ENCODE assay signal across 20 mouse cellular contexts in the genomic region with DNA sequence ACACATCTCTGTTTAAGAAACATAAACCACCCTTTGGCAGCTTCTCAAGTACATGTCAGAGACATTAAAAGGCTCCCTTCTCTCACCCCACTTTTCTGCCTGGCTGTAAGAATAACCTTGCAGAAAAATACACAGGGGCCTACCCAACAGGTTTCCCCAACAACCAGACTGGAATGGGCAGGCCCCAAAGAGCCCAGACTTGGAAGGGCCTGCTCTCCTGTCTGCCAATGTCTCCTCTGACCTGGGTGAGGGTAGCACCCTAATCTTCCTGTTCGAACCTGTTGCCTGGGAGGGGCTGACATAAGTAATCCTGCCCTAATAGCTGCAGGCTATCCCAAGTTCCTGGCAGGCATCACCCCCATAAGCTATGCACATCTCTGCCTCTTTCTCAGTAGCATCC.
"Had no signal": no experiment of that assay in that cellular context is flagged by ENCODE, and none has a peak within 500 bp of the region (broad histone marks: within the 10 kb centered on the region; RNA-seq: fewer than 3 reads in every experiment).

No protein-coding gene starts in this region.

- H3K27me3 ChIP-seq: lung, embryonic 15.5 days; neural tube, embryonic 12.5 days; neural tube, embryonic 15.5 days had no signal

- DNase-seq: kidney, adult 2 months; kidney, postnatal 25 days; layer of hippocampus, adult 9-11 months; liver, postnatal 0 days; lung, postnatal 14 days; lung, postnatal 4 days; midbrain, embryonic 14.5 days; right cerebral cortex, adult 18-20 months; right cerebral cortex, postnatal 25 days; thymus, adult 18-20 months; thymus, postnatal 36 days had no signal

- H3K9ac ChIP-seq: liver, embryonic 14.5 days; liver, postnatal 0 days; lung, embryonic 15.5 days; neural tube, embryonic 12.5 days; neural tube, embryonic 15.5 days had no signal

- H3K9me3 ChIP-seq: lung, embryonic 15.5 days; neural tube, embryonic 12.5 days; neural tube, embryonic 15.5 days had no signal

- ATAC-seq: intestine, postnatal 0 days; liver, postnatal 0 days had no signal

- H3K36me3 ChIP-seq: lung, embryonic 15.5 days; neural tube, embryonic 12.5 days; neural tube, embryonic 15.5 days had no signal

- H3K4me3 ChIP-seq: layer of hippocampus, adult 2 months; lung, embryonic 15.5 days; neural tube, embryonic 12.5 days; neural tube, embryonic 15.5 days had no signal

- H3K4me1 ChIP-seq: lung, embryonic 15.5 days; neural tube, embryonic 12.5 days; neural tube, embryonic 15.5 days had no signal

- H3K4me2 ChIP-seq: liver, embryonic 11.5 days; lung, embryonic 15.5 days; midbrain, embryonic 11.5 days; neural tube, embryonic 12.5 days; neural tube, embryonic 15.5 days had no signal

- H3K27ac ChIP-seq: kidney, postnatal 0 days; layer of hippocampus, adult 2 months; liver, embryonic 14.5 days; lung, embryonic 15.5 days; neural tube, embryonic 12.5 days; neural tube, embryonic 15.5 days had no signal
